Mouse (Mus musculus): ENCODE measurements around the gene Mapkapk3. TPM values are rescaled to one million over a fixed set of nuclear protein-coding genes. Genes with fewer than 3 reads are reported as not detected.

Gene Mapkapk3
- total and polyA plus RNA-seq, 3 experiments = 29.9 to 39.8 (median 30.1) TPM

GRCm38 (mm10) chr9:107277603-107278002 is 12.1 kb downstream of the Mapkapk3 start:
- dilution Hi-C loops (cut with MboI; ENCODE audit: extremely low pct_ligation_motif_present, extremely low pct_unique_long_range_greater_than_20kb, low sequenced_read_pairs) (no loop called here), in situ Hi-C loops (cut with MboI; ENCODE audit: low pct_ligation_motif_present, low pct_unique_long_range_greater_than_20kb, low sequenced_read_pairs) (loop anchor here (25.0 kb wide), 1 partner anchor 615 kb away; the partner anchor contains the start of gene Grm2)
- H3K4me1 ChIP-seq (ENCODE audit: control insufficient read depth in 1 of 2, insufficient read depth in 2 of 2) = peaks cover 23 to 46% of the 10 kb centered on the region in 2 experiments

GRCm38 (mm10) chr9:107275710-107276109 is 14.0 kb downstream of the Mapkapk3 start:
- Histone ChIP-seq H3K9me3 (replicated peaks; ENCODE audit: low read length) (no peaks in the 10 kb centered on the region), H3K79me2 (replicated peaks; ENCODE audit: control insufficient read depth, extremely low read depth, insufficient read depth, poor library complexity, severe bottlenecking) (no peaks in the 10 kb centered on the region), H3K4me1 (ENCODE audit: control insufficient read depth in 1 of 2, insufficient read depth in 2 of 2) (peaks cover 18 to 37% of the 10 kb centered on the region in 2 experiments), H3K4me2 (ENCODE audit: insufficient read depth, low read depth, poor library complexity, severe bottlenecking) (no peak overlapping the region), H3K27me3 (replicated peaks) (no peaks in the 10 kb centered on the region), H3K9ac (ENCODE audit: insufficient read depth, low read depth) (no peak overlapping the region), H3K36me3 (replicated peaks in 1 of 2; ENCODE audit: control insufficient read depth in 1 of 2, insufficient read depth in 1 of 2, low read length in 1 of 2) (peaks cover 0 to 60% of the 10 kb centered on the region in 2 experiments), H3K4me3 (replicated peaks in 1 of 3; ENCODE audit: low read depth in 2 of 3, low read length in 2 of 3, poor library complexity in 1 of 3) (no peak overlapping the region), H3K27ac (ENCODE audit: insufficient read depth, low read depth) (no peak overlapping the region)
- in situ Hi-C loops (cut with MboI; ENCODE audit: low pct_ligation_motif_present, low pct_unique_long_range_greater_than_20kb, low sequenced_read_pairs) = loop anchor here (25.0 kb wide), 1 partner anchor 613 kb away; the partner anchor contains the start of gene Grm2
- DNase-seq (ENCODE audit: extremely low read depth) = no peak
- TF ChIP-seq USF1 (IDR thresholded peaks at IDR 0.05; ENCODE audit: low read depth, low read length) (no peak), ZC3H11A (IDR thresholded peaks at IDR 0.05; ENCODE audit: low read depth, low read length) (no peak)
- dilution Hi-C loops (cut with MboI; ENCODE audit: extremely low pct_ligation_motif_present, extremely low pct_unique_long_range_greater_than_20kb, low sequenced_read_pairs) = no loop called here

More at GRCm38 (mm10) chr9:107277603-107278002, 12.1 kb downstream of the Mapkapk3 start:
- Histone ChIP-seq H3K79me2 (replicated peaks; ENCODE audit: control insufficient read depth, extremely low read depth, insufficient read depth, poor library complexity, severe bottlenecking) (no peaks in the 10 kb centered on the region), H3K4me3 (replicated peaks in 1 of 3; ENCODE audit: low read depth in 2 of 3, low read length in 2 of 3, poor library complexity in 1 of 3) (no peak overlapping the region), H3K4me2 (ENCODE audit: insufficient read depth, low read depth, poor library complexity, severe bottlenecking) (no peak overlapping the region), H3K9me3 (replicated peaks; ENCODE audit: low read length) (no peaks in the 10 kb centered on the region), H3K36me3 (replicated peaks in 1 of 2; ENCODE audit: control insufficient read depth in 1 of 2, insufficient read depth in 1 of 2, low read length in 1 of 2) (peaks cover 0 to 54% of the 10 kb centered on the region in 2 experiments), H3K27me3 (replicated peaks) (no peaks in the 10 kb centered on the region), H3K27ac (ENCODE audit: insufficient read depth, low read depth) (no peak overlapping the region), H3K9ac (ENCODE audit: insufficient read depth, low read depth) (no peak overlapping the region)
- no peak for DNase-seq (ENCODE audit: extremely low read depth)
- TF ChIP-seq PAX5 (IDR thresholded peaks at IDR 0.05; ENCODE audit: low read length) (no peak), MAFK (IDR thresholded peaks at IDR 0.05; ENCODE audit: insufficient replicate concordance, low read length) (peak; percentile 85), ELF1 (IDR thresholded peaks at IDR 0.05; ENCODE audit: low read depth, low read length) (no peak), JUN (IDR thresholded peaks at IDR 0.05; ENCODE audit: insufficient read depth, low read depth, low read length) (no peak), USF1 (IDR thresholded peaks at IDR 0.05; ENCODE audit: low read depth, low read length) (no peak)

GRCm38 (mm10) chr9:107274751-107275150 is 14.9 kb downstream of the Mapkapk3 start:
- peaks cover 16 to 37% of the 10 kb centered on the region in 2 experiments for H3K4me1 ChIP-seq (ENCODE audit: control insufficient read depth in 1 of 2, insufficient read depth in 2 of 2)
- no peaks in the 10 kb centered on the region for H3K27me3 ChIP-seq (replicated peaks)
- no peaks in the 10 kb centered on the region for H3K9me3 ChIP-seq (replicated peaks; ENCODE audit: low read length)
- no peak overlapping the region for H3K9ac ChIP-seq (ENCODE audit: insufficient read depth, low read depth)
- in situ Hi-C loops (cut with MboI; ENCODE audit: low pct_ligation_motif_present, low pct_unique_long_range_greater_than_20kb, low sequenced_read_pairs) (loop anchor here (25.0 kb wide), 1 partner anchor 612 kb away; the partner anchor contains the start of gene Grm2), dilution Hi-C loops (cut with MboI; ENCODE audit: extremely low pct_ligation_motif_present, extremely low pct_unique_long_range_greater_than_20kb, low sequenced_read_pairs) (no loop called here)
- TF ChIP-seq ZMIZ1 (IDR thresholded peaks at IDR 0.05; ENCODE audit: low read depth, low read length) = no peak
- no peak for TF ChIP-seq POLR2A (IDR thresholded peaks at IDR 0.05; ENCODE audit: low read depth, low read length)
- no peak for TF ChIP-seq NRF1 (IDR thresholded peaks at IDR 0.05; ENCODE audit: low read depth, low read length)
- TF ChIP-seq MXI1 (IDR thresholded peaks at IDR 0.05; ENCODE audit: low read depth, low read length) = no peak
- no peak for TF ChIP-seq E2F4 (IDR thresholded peaks at IDR 0.05; ENCODE audit: insufficient replicate concordance, low read depth, low read length)
- TF ChIP-seq PAX5 (IDR thresholded peaks at IDR 0.05; ENCODE audit: low read length) = no peak
- no peak for TF ChIP-seq GABPA (IDR thresholded peaks at IDR 0.05; ENCODE audit: insufficient replicate concordance, low read depth, low read length)
- TF ChIP-seq HCFC1 (IDR thresholded peaks at IDR 0.05; ENCODE audit: low read depth, low read length) = no peak
- no peak for TF ChIP-seq MAX (IDR thresholded peaks at IDR 0.05; ENCODE audit: low read length)
- TF ChIP-seq JUN (IDR thresholded peaks at IDR 0.05; ENCODE audit: insufficient read depth, low read depth, low read length) = no peak
- TF ChIP-seq ETS1 (conservative IDR thresholded peaks at IDR 0.05; ENCODE audit: low read depth, low read length) = no peak
- TF ChIP-seq USF1 (IDR thresholded peaks at IDR 0.05; ENCODE audit: low read depth, low read length) = no peak
- no peak for TF ChIP-seq TCF12 (IDR thresholded peaks at IDR 0.05; ENCODE audit: low read depth, low read length)
- no peak for TF ChIP-seq EP300 (IDR thresholded peaks at IDR 0.05; ENCODE audit: low read length)
- no peak for TF ChIP-seq ELF1 (IDR thresholded peaks at IDR 0.05; ENCODE audit: low read depth, low read length)
- TF ChIP-seq CHD1 (IDR thresholded peaks at IDR 0.05; ENCODE audit: low read depth, low read length) = no peak
- no peaks in the 10 kb centered on the region for H3K79me2 ChIP-seq (replicated peaks; ENCODE audit: control insufficient read depth, extremely low read depth, insufficient read depth, poor library complexity, severe bottlenecking)
- no peak overlapping the region for H3K4me2 ChIP-seq (ENCODE audit: insufficient read depth, low read depth, poor library complexity, severe bottlenecking)
- peaks cover 0 to 65% of the 10 kb centered on the region in 2 experiments for H3K36me3 ChIP-seq (replicated peaks in 1 of 2; ENCODE audit: control insufficient read depth in 1 of 2, insufficient read depth in 1 of 2, low read length in 1 of 2)
- DNase-seq (ENCODE audit: extremely low read depth) = no peak
- H3K4me3 ChIP-seq (replicated peaks in 1 of 3; ENCODE audit: low read depth in 2 of 3, low read length in 2 of 3, poor library complexity in 1 of 3) = no peak overlapping the region
- no peak overlapping the region for H3K27ac ChIP-seq (ENCODE audit: insufficient read depth, low read depth)
